Mouse (Mus musculus): Measurements from ENCODE around the gene Gm9803. TPM values are rescaled to one million over a fixed set of nuclear protein-coding genes. Genes with fewer than 3 reads are reported as not detected.
A peak's percentile ranks its signal among the peaks of the same experiment; 100 is the strongest.

Gm9803 gene
- polyA plus RNA-seq, 1 experiment, result 1.1 TPM

DNA sequence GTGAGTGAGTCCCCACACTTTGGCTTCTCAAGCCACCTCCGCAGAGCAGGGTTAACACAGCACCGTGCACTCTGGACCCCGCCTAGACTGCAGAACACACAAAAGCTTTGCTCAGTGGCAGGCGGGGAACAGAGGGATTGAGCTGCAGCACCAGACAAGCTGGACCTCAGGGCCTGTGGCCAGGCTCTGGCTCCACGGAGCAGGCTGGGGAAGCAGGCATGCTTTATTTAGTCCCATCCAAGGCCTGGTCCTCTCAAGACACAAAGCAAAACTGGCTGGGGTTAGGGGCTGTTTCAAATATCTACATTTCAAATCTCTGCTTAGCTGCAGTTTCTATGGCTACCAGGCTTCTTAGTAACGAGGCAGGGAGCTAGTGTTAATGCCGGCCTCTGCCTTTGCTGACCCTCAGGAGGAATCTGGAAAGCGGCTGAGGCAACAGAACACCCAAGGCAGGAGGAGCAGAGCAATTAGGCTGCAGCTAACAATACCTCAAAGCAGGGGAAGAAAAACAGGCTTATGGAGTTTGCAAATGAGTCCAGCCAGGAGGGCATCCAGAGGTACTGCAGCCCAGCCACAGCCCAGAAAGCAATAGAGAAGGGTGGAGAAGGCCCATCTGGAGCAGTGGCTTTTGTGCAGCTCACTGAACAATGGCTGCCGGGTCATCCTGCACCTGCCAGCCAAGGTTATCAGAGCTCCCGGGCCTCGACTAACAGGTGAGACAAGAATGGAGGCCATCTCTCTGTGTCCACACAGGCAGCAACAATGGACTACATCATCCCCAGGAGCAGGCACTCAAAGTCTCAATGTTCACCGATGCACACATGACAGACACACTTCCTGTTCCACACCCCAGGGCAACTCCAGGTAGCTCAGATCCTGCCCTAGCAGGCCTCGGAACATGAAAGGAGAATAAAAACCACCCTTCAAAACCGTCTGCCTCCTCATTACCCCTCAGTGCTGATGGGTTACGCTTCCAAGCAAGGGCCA is 3.7 kb downstream of the Gm9803 start:
- no peaks in the 10 kb centered on the region for H3K4me1 ChIP-seq (ENCODE audit: control insufficient read depth)
- H3K9me3 ChIP-seq (ENCODE audit: control insufficient read depth, low read length), result no peaks in the 10 kb centered on the region
- no peak for TF ChIP-seq TAL1 (IDR thresholded peaks at IDR 0.05; ENCODE audit: low read length)
- no peak for TF ChIP-seq GATA1 (IDR thresholded peaks at IDR 0.05; ENCODE audit: low read length)
- no peaks in the 10 kb centered on the region for H3K27me3 ChIP-seq (ENCODE audit: control insufficient read depth)
- no peak overlapping the region for H3K4me3 ChIP-seq (replicated peaks)
- H3K36me3 ChIP-seq (ENCODE audit: control insufficient read depth), result peaks cover 67% of the 10 kb centered on the region

DNA sequence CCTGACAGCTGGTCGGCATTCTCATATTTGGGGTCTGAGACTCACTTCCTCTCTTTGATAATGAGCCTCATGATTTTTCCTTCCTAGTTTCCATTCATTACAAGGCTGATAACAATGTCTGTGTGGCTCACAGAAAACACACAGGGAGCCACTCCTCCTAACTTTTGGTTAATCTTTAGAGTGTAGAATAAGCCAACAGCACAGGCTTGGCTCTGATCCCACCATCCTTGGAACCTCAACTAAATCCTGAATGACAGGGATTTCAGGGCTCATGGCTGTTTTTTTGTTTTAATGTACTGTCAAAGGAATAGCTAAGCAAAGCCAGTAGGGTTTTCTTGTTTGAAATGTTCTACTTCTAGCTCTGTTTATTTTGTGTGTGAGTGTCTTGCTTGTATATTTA is 10.5 kb downstream of the Gm9803 start:
- Histone ChIP-seq H3K4me3 (replicated peaks) (no peak overlapping the region), H3K36me3 (ENCODE audit: control insufficient read depth) (peaks cover 57% of the 10 kb centered on the region), H3K9me3 (ENCODE audit: control insufficient read depth, low read length) (no peaks in the 10 kb centered on the region), H3K4me1 (ENCODE audit: control insufficient read depth) (peaks cover 8% of the 10 kb centered on the region), H3K27me3 (ENCODE audit: control insufficient read depth) (no peaks in the 10 kb centered on the region)
- TF ChIP-seq GATA1 (IDR thresholded peaks at IDR 0.05; ENCODE audit: low read length) (no peak), TAL1 (IDR thresholded peaks at IDR 0.05; ENCODE audit: low read length) (no peak)

DNA sequence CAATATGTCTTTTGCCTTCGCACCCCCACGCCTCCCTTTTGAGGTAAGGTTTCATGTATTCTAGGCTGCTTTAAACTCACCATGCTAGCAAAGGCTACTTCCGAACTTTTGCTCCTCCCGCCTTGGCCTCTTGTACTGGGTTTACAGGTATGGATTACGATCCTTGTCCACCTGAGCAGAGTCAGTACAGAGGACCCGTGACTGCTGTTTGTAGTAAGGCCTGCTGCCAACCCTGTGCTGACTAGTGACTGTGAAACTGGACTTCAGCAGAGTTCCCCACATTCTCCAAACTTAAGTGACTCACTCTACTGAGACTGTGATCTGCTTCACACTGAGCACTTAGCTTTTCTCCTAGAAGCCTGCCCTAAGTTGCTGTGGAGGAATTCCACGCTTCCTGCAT is 13.8 kb downstream of the Gm9803 start:
- no peak for TF ChIP-seq TAL1 (IDR thresholded peaks at IDR 0.05; ENCODE audit: low read length)
- no peak for TF ChIP-seq GATA1 (IDR thresholded peaks at IDR 0.05; ENCODE audit: low read length)
- H3K27me3 ChIP-seq (ENCODE audit: control insufficient read depth), result no peaks in the 10 kb centered on the region
- peaks cover 27% of the 10 kb centered on the region for H3K4me1 ChIP-seq (ENCODE audit: control insufficient read depth)
- peaks cover 26% of the 10 kb centered on the region for H3K36me3 ChIP-seq (ENCODE audit: control insufficient read depth)
- H3K4me3 ChIP-seq (replicated peaks), result no peak overlapping the region
- no peaks in the 10 kb centered on the region for H3K9me3 ChIP-seq (ENCODE audit: control insufficient read depth, low read length)

DNA sequence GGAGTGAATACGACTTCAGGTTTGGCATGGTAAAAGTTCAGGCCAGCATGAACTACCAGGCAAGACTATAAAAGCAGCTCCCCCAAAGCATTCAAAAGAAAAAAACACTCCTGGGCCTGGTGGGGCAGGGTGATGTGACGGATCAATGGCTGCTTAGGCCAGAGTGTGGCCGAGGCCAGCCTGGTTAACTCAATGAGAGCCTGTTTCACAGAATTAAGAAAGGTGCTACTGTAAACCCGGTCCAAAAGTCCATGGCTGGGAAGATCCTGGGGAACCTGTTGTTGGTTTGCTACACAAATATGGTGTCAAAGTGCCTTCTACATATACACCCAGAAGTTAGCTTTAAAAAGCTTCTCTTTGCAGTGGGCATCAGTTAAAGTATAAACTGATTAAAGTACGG is 14.9 kb downstream of the Gm9803 start:
- Histone ChIP-seq H3K4me3 (replicated peaks) (no peak overlapping the region), H3K4me1 (ENCODE audit: control insufficient read depth) (peaks cover 27% of the 10 kb centered on the region), H3K9me3 (ENCODE audit: control insufficient read depth, low read length) (no peaks in the 10 kb centered on the region), H3K27me3 (ENCODE audit: control insufficient read depth) (no peaks in the 10 kb centered on the region), H3K36me3 (ENCODE audit: control insufficient read depth) (peaks cover 19% of the 10 kb centered on the region)
- TF ChIP-seq GATA1 (IDR thresholded peaks at IDR 0.05; ENCODE audit: low read length), result no peak
- no peak for TF ChIP-seq TAL1 (IDR thresholded peaks at IDR 0.05; ENCODE audit: low read length)

DNA sequence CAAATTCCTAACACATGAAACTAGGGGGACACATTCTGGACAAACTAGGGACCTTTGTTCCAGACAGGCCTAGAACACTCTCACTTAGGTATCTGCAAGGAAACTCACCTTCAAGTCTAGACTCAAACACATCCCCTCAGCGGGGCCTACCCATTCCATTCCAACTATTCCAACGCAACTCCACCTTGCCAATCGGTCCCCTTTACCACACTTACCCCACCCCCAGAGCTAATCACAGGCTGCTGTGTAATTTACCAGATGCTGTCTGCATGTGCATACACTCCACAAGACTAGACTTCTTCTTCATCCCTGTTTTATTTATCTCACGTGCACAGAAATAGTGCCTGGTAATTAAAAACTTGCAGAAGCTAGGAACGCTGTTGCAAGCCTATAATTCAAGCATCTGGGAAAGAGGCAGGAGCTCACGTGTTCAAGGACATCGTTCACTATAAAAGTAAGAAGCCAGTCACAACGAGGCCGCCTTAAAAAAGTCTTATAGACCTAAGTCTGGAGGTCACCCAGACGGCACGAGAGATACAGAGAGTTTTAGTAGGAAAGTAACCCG is 15.9 kb downstream of the Gm9803 start:
- Histone ChIP-seq H3K36me3 (ENCODE audit: control insufficient read depth) (peaks cover 19% of the 10 kb centered on the region), H3K9me3 (ENCODE audit: control insufficient read depth, low read length) (no peaks in the 10 kb centered on the region), H3K4me3 (replicated peaks) (peak overlapping the region; percentile 98)

DNA sequence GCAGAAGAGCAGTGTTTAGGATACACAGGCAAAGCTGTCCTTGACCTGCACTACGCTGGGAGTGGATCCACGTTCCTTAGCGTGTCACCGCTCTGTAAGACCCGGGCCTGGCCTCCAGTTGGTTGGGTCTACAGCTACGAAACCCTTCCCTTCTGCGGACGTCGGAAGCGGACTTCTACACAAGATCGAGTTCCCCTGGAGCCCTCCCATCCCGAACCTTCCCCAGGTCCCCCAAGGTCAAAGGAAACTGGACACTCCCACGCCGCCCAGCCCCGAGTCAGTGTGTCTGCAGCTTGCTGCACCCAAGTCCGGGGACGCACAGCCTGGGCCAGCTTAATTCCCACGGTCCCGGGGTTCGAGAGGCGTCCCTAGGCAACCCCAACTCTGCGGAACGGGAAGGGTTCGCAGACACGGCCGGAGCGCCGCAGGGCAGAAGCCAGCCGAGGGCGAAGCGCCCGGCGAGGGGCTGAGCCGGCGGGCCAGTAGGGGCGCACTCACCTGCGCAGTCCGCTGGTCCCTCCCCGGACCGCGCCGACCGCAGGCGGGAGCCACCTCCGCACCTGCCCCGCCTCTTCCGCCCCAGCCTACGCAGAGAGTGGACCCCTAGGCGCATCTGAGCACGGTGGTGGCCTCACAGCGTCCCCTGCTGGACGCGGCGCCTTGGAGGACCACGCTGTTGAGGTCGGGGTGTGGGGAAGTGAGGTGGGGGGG is 16.7 kb downstream of the Gm9803 start, which contains the start of gene 1700021F05Rik:
Gene 1700021F05Rik (minus strand): TSS at position 553 of the 711 bp plus-strand sequence.
- peaks cover 27% of the 10 kb centered on the region for H3K4me1 ChIP-seq (ENCODE audit: control insufficient read depth)
- H3K9me3 ChIP-seq (ENCODE audit: control insufficient read depth, low read length), result no peaks in the 10 kb centered on the region
- H3K4me3 ChIP-seq (replicated peaks), result peak within 1 kb of the TSS; percentile 98
- peaks cover 14% of the 10 kb centered on the region for H3K36me3 ChIP-seq (ENCODE audit: control insufficient read depth)
- TF ChIP-seq GATA1 (IDR thresholded peaks at IDR 0.05; ENCODE audit: low read length), result no peak
- no peak for TF ChIP-seq TAL1 (IDR thresholded peaks at IDR 0.05; ENCODE audit: low read length)
- no peaks in the 10 kb centered on the region for H3K27me3 ChIP-seq (ENCODE audit: control insufficient read depth)

More for the DNA sequence above, 15.9 kb downstream of the Gm9803 start:
- Histone ChIP-seq H3K27me3 (ENCODE audit: control insufficient read depth) (no peaks in the 10 kb centered on the region), H3K4me1 (ENCODE audit: control insufficient read depth) (peaks cover 27% of the 10 kb centered on the region)
- TF ChIP-seq TAL1 (IDR thresholded peaks at IDR 0.05; ENCODE audit: low read length), result no peak
- TF ChIP-seq GATA1 (IDR thresholded peaks at IDR 0.05; ENCODE audit: low read length), result no peak

DNA sequence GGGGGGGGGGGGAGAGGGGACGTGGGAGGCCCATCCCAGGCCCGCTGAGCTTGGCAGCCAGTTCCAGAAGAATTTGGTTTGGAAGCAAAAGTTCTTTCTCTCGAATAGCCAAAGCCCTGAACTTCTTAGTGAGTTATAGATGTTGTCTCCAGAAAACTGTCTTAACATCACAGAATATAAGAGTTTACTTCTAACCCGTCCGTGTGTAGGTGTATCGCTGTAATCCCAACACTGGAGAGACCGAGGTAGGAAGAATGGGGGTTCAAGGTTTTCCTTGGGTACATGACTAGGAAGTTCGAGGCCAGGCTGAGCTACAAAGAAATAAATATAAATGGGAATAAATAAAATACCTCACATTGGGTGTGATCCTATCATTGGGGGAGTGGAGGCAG is 17.3 kb downstream of the Gm9803 start:
- H3K4me1 ChIP-seq (ENCODE audit: control insufficient read depth), result peaks cover 27% of the 10 kb centered on the region
- no peaks in the 10 kb centered on the region for H3K9me3 ChIP-seq (ENCODE audit: control insufficient read depth, low read length)
- peaks cover 10% of the 10 kb centered on the region for H3K36me3 ChIP-seq (ENCODE audit: control insufficient read depth)
- TF ChIP-seq TAL1 (IDR thresholded peaks at IDR 0.05; ENCODE audit: low read length), result no peak
- no peak for TF ChIP-seq GATA1 (IDR thresholded peaks at IDR 0.05; ENCODE audit: low read length)
- H3K4me3 ChIP-seq (replicated peaks), result peak overlapping the region; percentile 98
- no peaks in the 10 kb centered on the region for H3K27me3 ChIP-seq (ENCODE audit: control insufficient read depth)

DNA sequence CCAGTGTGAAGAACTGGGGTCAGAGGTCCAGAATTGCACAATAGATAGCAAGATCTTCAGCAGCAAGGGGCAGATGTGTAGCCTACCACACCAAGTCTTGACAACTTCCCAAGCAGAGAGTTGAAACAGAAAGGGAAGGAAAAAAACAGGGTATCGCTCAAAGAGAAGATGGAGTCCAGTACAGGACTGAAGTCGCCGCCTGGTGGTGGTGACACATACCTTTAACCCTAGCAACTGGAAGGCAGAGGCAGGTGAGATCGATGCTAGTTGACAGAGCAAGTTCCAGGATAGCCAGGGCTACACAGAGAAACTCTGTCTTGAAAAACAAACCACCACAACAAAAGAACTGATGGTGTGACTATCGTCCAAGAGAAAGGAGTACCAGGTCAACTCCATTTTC is 25.5 kb downstream of the Gm9803 start:
- Histone ChIP-seq H3K9me3 (ENCODE audit: control insufficient read depth, low read length) (peaks cover 5% of the 10 kb centered on the region), H3K4me1 (ENCODE audit: control insufficient read depth) (no peaks in the 10 kb centered on the region)
- TF ChIP-seq TAL1 (IDR thresholded peaks at IDR 0.05; ENCODE audit: low read length), result no peak

DNA sequence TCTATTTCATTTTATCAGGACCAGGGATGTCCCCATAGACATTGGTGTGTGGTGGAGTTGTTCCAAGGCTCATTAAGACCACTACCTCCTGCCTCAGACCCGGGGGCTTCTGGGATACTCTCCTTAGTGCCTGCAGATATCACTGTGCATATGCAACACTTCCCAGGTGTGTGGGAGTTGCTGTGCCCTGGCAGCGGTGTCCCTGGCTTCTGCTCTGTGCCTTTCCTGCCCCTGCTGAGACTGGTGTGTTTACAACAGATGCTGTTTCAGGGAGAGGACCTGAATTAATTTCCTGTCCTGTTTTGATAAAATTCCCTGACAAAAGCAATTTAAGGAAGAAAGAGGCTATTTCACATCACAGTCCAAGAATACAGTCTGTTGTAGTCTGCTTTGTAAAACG is 27.0 kb downstream of the Gm9803 start:
- H3K4me1 ChIP-seq (ENCODE audit: control insufficient read depth), result no peaks in the 10 kb centered on the region
- no peaks in the 10 kb centered on the region for H3K27me3 ChIP-seq (ENCODE audit: control insufficient read depth)
- H3K36me3 ChIP-seq (ENCODE audit: control insufficient read depth), result no peaks in the 10 kb centered on the region
- H3K4me3 ChIP-seq (replicated peaks), result no peak overlapping the region
- TF ChIP-seq GATA1 (IDR thresholded peaks at IDR 0.05; ENCODE audit: low read length) (no peak), TAL1 (IDR thresholded peaks at IDR 0.05; ENCODE audit: low read length) (no peak)
- H3K9me3 ChIP-seq (ENCODE audit: control insufficient read depth, low read length), result peaks cover 5% of the 10 kb centered on the region

More for the DNA sequence above, 25.5 kb downstream of the Gm9803 start:
- Histone ChIP-seq H3K4me3 (replicated peaks) (no peak overlapping the region), H3K27me3 (ENCODE audit: control insufficient read depth) (no peaks in the 10 kb centered on the region), H3K36me3 (ENCODE audit: control insufficient read depth) (no peaks in the 10 kb centered on the region)
